Mouse (Mus musculus) CH12.LX (cell line): Measurements from ENCODE around the gene Sh2b2. TPM values are rescaled to one million over a fixed set of nuclear protein-coding genes. Genes with fewer than 3 reads are reported as not detected.
A peak's percentile ranks its signal among the peaks of the same experiment; 100 is the strongest.

Source experiments
- DNase-seq: peaks from one replicate; pipeline ENCODE4 v3.0.0-alpha.2; 2013; ENCODE audit errors: extremely low read depth
- H3K27ac ChIP-seq: 2 replicates; pipeline ENCODE4 v1.5.1; 2012; ENCODE audit warnings: low read depth, mild to moderate bottlenecking, control low read depth, moderate library complexity; ENCODE audit not compliant: insufficient read depth
- H3K27me3 ChIP-seq: replicated peaks from 2 replicates; pipeline ENCODE3; 2012; ENCODE audit warnings: inconsistent platforms
- H3K36me3 ChIP-seq, 2 experiments: replicated peaks in 1 of 2; 2 replicates each; pipeline versions ENCODE3 to v1.6.1; 2012; ENCODE audit warnings: inconsistent platforms in 1 of 2, low read length in 1 of 2, mild to moderate bottlenecking in 1 of 2, mixed read lengths in 1 of 2, moderate library complexity in 1 of 2; ENCODE audit not compliant: control insufficient read depth in 1 of 2, insufficient read depth in 1 of 2
- H3K4me1 ChIP-seq, 2 experiments: 2 replicates each; pipeline ENCODE4 v1.6.1; 2012; ENCODE audit warnings: inconsistent platforms in 1 of 2, moderate library complexity in 1 of 2; ENCODE audit not compliant: insufficient read depth in 2 of 2, control insufficient read depth in 1 of 2
- H3K4me2 ChIP-seq: 2 replicates; pipeline ENCODE4 v1.6.1; 2012; ENCODE audit warnings: low read depth, mild to moderate bottlenecking, control low read depth; ENCODE audit not compliant: poor library complexity, insufficient read depth, severe bottlenecking
- H3K4me3 ChIP-seq, 3 experiments: fragments of 150-350 bp in 1 of 3; sonication (generic) in 1 of 3; replicated peaks in 1 of 3; 2 replicates each; pipeline versions ENCODE3 to v1.5.1; 2011 to 2012; ENCODE audit warnings: low read depth in 2 of 3, low read length in 2 of 3, mild to moderate bottlenecking in 2 of 3, moderate library complexity in 2 of 3, control low read depth in 1 of 3, improper control_type of control experiment in 1 of 3, inconsistent platforms in 1 of 3, mixed read lengths in 1 of 3; ENCODE audit not compliant: poor library complexity in 1 of 3
- H3K79me2 ChIP-seq: replicated peaks from 2 replicates; pipeline ENCODE4 v1.6.1; 2012; ENCODE audit warnings: mild to moderate bottlenecking, moderate library complexity; ENCODE audit not compliant: control insufficient read depth, poor library complexity, insufficient read depth, severe bottlenecking; ENCODE audit errors: extremely low read depth
- H3K9ac ChIP-seq: 2 replicates; pipeline ENCODE4 v1.6.1; 2012; ENCODE audit warnings: low read depth, mild to moderate bottlenecking, control low read depth, moderate library complexity; ENCODE audit not compliant: insufficient read depth
- H3K9me3 ChIP-seq: replicated peaks from 2 replicates; pipeline ENCODE3; 2012; ENCODE audit warnings: low read length, inconsistent platforms, mixed read lengths
- BHLHE40 ChIP-seq: IDR thresholded peaks from 2 replicates; pipeline ENCODE4 v1.6.1; 2011; ENCODE audit warnings: mild to moderate bottlenecking, low read depth, low read length, improper control_type of control experiment
- CHD2 ChIP-seq: IDR thresholded peaks from 2 replicates; pipeline ENCODE4 v1.6.1; 2011; ENCODE audit warnings: low read length, improper control_type of control experiment
- CTCF ChIP-seq, 2 experiments: IDR thresholded peaks in 1 of 2; conservative IDR thresholded peaks in 1 of 2; 2 replicates each; pipeline ENCODE4 v1.5.1; 2011 to 2012; ENCODE audit warnings: low read depth in 2 of 2, low read length in 2 of 2, improper control_type of control experiment in 1 of 2, inconsistent platforms in 1 of 2, mild to moderate bottlenecking in 1 of 2, moderate library complexity in 1 of 2
- E2F4 ChIP-seq: IDR thresholded peaks from 2 replicates; pipeline ENCODE4 v1.6.1; 2011; ENCODE audit warnings: low read depth, low read length, improper control_type of control experiment; ENCODE audit not compliant: insufficient replicate concordance
- EP300 ChIP-seq: IDR thresholded peaks from 2 replicates; pipeline ENCODE4 v1.6.1; 2011; ENCODE audit warnings: low read length, improper control_type of control experiment
- ETS1 ChIP-seq: conservative IDR thresholded peaks from 2 replicates; pipeline ENCODE4 v1.6.1; 2012; ENCODE audit warnings: low read depth, mild to moderate bottlenecking, inconsistent platforms, low read length, improper control_type of control experiment, moderate library complexity
- IRF4 ChIP-seq: IDR thresholded peaks from 2 replicates; pipeline ENCODE4 v1.6.1; 2014; ENCODE audit warnings: low read depth, mild to moderate bottlenecking, inconsistent platforms, low read length, improper control_type of control experiment
- JUND ChIP-seq: conservative IDR thresholded peaks from 2 replicates; pipeline ENCODE4 v1.6.1; 2011; ENCODE audit warnings: low read depth, low read length, improper control_type of control experiment
- MAFK ChIP-seq: IDR thresholded peaks from 2 replicates; pipeline ENCODE4 v1.6.1; 2011; ENCODE audit warnings: low read length, improper control_type of control experiment; ENCODE audit not compliant: insufficient replicate concordance
- MYC ChIP-seq: IDR thresholded peaks from 2 replicates; pipeline ENCODE4 v1.6.1; 2011; ENCODE audit warnings: low read depth, mild to moderate bottlenecking, improper control_type of control experiment, low read length
- NELFE ChIP-seq: IDR thresholded peaks from 2 replicates; pipeline ENCODE4 v1.6.1; 2011; ENCODE audit warnings: low read depth, low read length, improper control_type of control experiment
- POLR2A ChIP-seq: IDR thresholded peaks from 2 replicates; pipeline ENCODE4 v1.6.1; 2011; ENCODE audit warnings: low read depth, mild to moderate bottlenecking, improper control_type of control experiment, low read length
- RAD21 ChIP-seq: IDR thresholded peaks from 2 replicates; pipeline ENCODE4 v1.6.1; 2011; ENCODE audit warnings: low read depth, mild to moderate bottlenecking, low read length, improper control_type of control experiment, moderate library complexity
- SIN3A ChIP-seq: IDR thresholded peaks from 2 replicates; pipeline ENCODE4 v1.6.1; 2012; ENCODE audit warnings: low read length, improper control_type of control experiment, inconsistent platforms
- SMC3 ChIP-seq: IDR thresholded peaks from 2 replicates; pipeline ENCODE4 v1.6.1; 2011; ENCODE audit warnings: low read depth, low read length, improper control_type of control experiment
- UBTF ChIP-seq: IDR thresholded peaks from 2 replicates; pipeline ENCODE4 v1.6.1; 2012; ENCODE audit warnings: low read depth, mild to moderate bottlenecking, inconsistent platforms, low read length, improper control_type of control experiment, moderate library complexity
- USF1 ChIP-seq: IDR thresholded peaks from 2 replicates; pipeline ENCODE4 v1.6.1; 2014; ENCODE audit warnings: low read depth, mild to moderate bottlenecking, inconsistent platforms, low read length, improper control_type of control experiment
- ZKSCAN1 ChIP-seq: IDR thresholded peaks from 2 replicates; pipeline ENCODE4 v1.6.1; 2012; ENCODE audit warnings: low read depth, inconsistent platforms, low read length, improper control_type of control experiment, borderline replicate concordance
- dilution Hi-C: fragments of 300-500 bp; cut with MboI; formaldehyde crosslinking; loops from 2 replicates; pipeline ENCODE4 v1.14.3; 2020; ENCODE audit warnings: low sequenced_read_pairs; ENCODE audit not compliant: extremely low pct_unique_long_range_greater_than_20kb, extremely low pct_ligation_motif_present
- in situ Hi-C: fragments of 300-500 bp; cut with MboI; formaldehyde crosslinking; loops from 3 replicates; pipeline ENCODE4 v1.14.3; 2019; ENCODE audit warnings: low sequenced_read_pairs, low pct_ligation_motif_present, low pct_unique_long_range_greater_than_20kb, mixed read lengths
- polyA plus RNA-seq: library from polyadenylated mRNA; unstranded; fragments of >175 nt; gene quantifications from 2 replicates; pipeline ENCODE4 v1.2.1, GENCODE M21; 2012; ENCODE audit warnings: low read depth; ENCODE audit not compliant: insufficient read length
- total RNA-seq, 2 experiments: library from RNA; depleted of rRNA; stranded (reverse); fragments of 300-350 nt in 1 of 2; fragments of >200 nt in 1 of 2; gene quantifications; 2 replicates each; pipeline ENCODE4 v1.2.3; 2012 to 2014

Gene Sh2b2
- total and polyA plus RNA-seq, 3 experiments = 8.5 to 27.8 (median 17.9) TPM

DNA sequence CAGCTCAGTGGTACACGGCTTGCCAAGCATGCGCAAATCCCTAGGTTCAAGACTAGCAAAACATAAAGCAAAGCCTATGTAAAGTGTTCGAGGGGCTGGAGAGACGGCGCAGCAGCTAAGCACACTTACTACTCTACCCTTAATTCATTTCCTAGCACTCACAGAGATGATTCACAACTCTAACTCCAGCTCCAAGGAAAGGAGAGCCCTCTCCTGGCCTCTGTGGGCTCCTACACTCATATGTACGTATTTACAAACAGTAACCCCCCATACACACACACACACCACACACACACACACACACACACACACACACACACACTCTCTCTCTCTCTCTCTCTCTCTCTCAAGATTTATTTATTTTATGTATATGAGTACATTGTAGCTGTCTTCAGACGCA is 62.6 kb downstream of the Sh2b2 start:
- Histone ChIP-seq H3K4me3 (no peak overlapping the region), H3K79me2 (no peaks in the 10 kb centered on the region), H3K4me1 (peaks cover 6 to 8% of the 10 kb centered on the region in 2 experiments; a peak in 3 of 4 replicates), H3K9ac (no peak overlapping the region), H3K27ac (no peak overlapping the region), H3K27me3 (no peaks in the 10 kb centered on the region), H3K4me2 (no peak overlapping the region), H3K9me3 (no peaks in the 10 kb centered on the region), H3K36me3 (peaks cover 75 to 92% of the 10 kb centered on the region in 2 experiments)
- in situ Hi-C loops (no loop called here), dilution Hi-C loops (no loop called here)
- no peak for DNase-seq
- TF ChIP-seq CHD2 = no peak
- no peak for TF ChIP-seq EP300
- no peak for TF ChIP-seq E2F4
- TF ChIP-seq BHLHE40 = no peak
- TF ChIP-seq MYC = no peak
- peak in 1 of 2 experiments; percentile 43; a peak in 2 of 4 replicates for TF ChIP-seq CTCF (conservative IDR thresholded peaks at IDR 0.05 in 1 of 2, IDR thresholded peaks at IDR 0.05 in 1 of 2; ENCODE audit: low read depth in 2 of 2, low read length in 2 of 2)
- no peak for TF ChIP-seq MAFK
- no peak for TF ChIP-seq IRF4
- no peak for TF ChIP-seq NELFE
- TF ChIP-seq UBTF = no peak
- no peak for TF ChIP-seq JUND
- no peak for TF ChIP-seq ETS1
- TF ChIP-seq USF1 = no peak
- TF ChIP-seq RAD21 = peak; percentile 21
- no peak for TF ChIP-seq SIN3A
- TF ChIP-seq SMC3 = peak; percentile 10; the same call in 1 of the 2 replicates

DNA sequence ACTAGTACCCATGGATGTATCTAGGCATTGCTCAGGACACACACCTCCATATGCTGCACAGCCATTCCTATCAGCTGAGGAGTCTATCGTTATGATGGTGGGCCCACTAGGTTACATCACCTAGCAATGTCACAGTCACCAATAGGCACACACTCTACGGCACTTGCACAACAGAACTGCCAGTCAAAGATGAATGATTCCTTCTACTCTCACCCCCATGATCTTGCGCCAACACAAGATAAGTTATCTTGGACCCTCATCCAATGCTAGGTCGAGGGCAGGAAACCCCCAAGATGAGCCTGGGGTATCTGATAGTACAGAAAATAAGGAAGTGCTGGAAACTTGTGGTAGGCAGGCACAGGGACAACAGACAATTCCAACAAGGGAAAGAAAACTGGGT is 63.5 kb downstream of the Sh2b2 start:
- Histone ChIP-seq H3K4me3 (no peak overlapping the region), H3K4me2 (no peak overlapping the region), H3K27ac (no peak overlapping the region), H3K4me1 (peaks cover 6 to 8% of the 10 kb centered on the region in 2 experiments; a peak in 3 of 4 replicates), H3K36me3 (peaks cover 71 to 92% of the 10 kb centered on the region in 2 experiments), H3K79me2 (no peaks in the 10 kb centered on the region), H3K9ac (no peak overlapping the region), H3K9me3 (no peaks in the 10 kb centered on the region), H3K27me3 (no peaks in the 10 kb centered on the region)
- dilution Hi-C loops = no loop called here
- TF ChIP-seq ZKSCAN1 = no peak
- no peak for TF ChIP-seq POLR2A
- TF ChIP-seq E2F4 = no peak
- no peak for DNase-seq
- in situ Hi-C loops = no loop called here
